Mouse (Mus musculus) lung, postnatal 0 days (tissue): ENCODE results near the gene Als2cr12.
"Not testable (repeated sequence)": the region's sequence is repeated elsewhere in the genome, so short reads cannot be mapped to it uniquely, and the experiment has no call there.

ENCODE experiments used
- CTCF ChIP-seq: IDR thresholded peaks from 2 replicates; pipeline ENCODE4 v1.5.1; 2016; ENCODE audit warnings: antibody characterized with exemption, mild to moderate bottlenecking
- EP300 ChIP-seq: IDR thresholded peaks from 2 replicates; pipeline ENCODE4 v1.6.1; 2016; ENCODE audit warnings: antibody characterized with exemption, mild to moderate bottlenecking, control low read depth

GRCm38 (mm10) chr1:58700580-58701162 lies 4.9 kb upstream of the Als2cr12 start:
- TF ChIP-seq CTCF, EP300: not testable (repeated sequence)
